ENCODE assay signal across 22 mouse cellular contexts in the genomic region with DNA sequence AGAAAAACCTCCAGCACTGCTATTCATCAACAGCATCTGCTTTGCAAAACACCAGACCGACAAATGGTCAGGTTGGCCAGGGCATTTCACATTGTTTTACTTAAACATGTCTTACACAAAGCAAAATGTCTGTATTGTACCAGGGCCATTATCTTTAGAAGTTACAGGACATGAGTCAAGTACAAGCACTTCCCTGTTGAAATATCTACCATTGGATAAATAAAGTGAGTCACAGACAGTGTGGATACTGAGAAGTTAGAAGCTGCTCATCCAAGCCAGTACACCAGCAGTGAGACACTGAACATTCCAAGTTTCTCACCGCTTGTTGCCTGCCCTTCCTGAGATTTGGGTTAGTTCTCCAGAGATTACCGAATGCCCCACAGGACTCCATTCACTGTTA.
DNase-seq lines count a peak whose midpoint lies in the region; ATAC-seq and TF ChIP-seq lines count a peak whose summit lies in the region.
"Had no signal": no experiment of that assay in that cellular context is flagged by ENCODE, and none has a peak within 500 bp of the region (broad histone marks: within the 10 kb centered on the region; RNA-seq: fewer than 3 reads in every experiment).

No protein-coding gene starts in this region.

- no peak for TF ChIP-seq EP300 in lung, postnatal 0 days (IDR thresholded peaks at IDR 0.05)

- DNase-seq in lung, postnatal 0 days (ENCODE audit: low spot score), result peak; percentile 6
- DNase-seq in lung, postnatal 10 days, result no peak
- peak; percentile 51 for DNase-seq in Muller cell, postnatal 12 days (ENCODE audit: inconsistent ontology term)
- no peak for DNase-seq in left cerebral cortex, adult 18-20 months (ENCODE audit: low spot score in 2 of 2)
- DNase-seq in left cerebral cortex, postnatal 14 days (ENCODE audit: low spot score in 2 of 2), result no peak
- DNase-seq: adrenal gland, adult 2 months; adrenal gland, postnatal 25 days; cerebellum, adult 11-12 months; cerebellum, adult 8-10 months; cerebellum, postnatal 10 days; forebrain, postnatal 0 days; gastrocnemius, adult 2 months; gastrocnemius, postnatal 14 days; heart, adult 2 months had no signal

- 76% methylated on average over 3 of the region's 3 CpGs for WGBS in lung, postnatal 0 days
- 95% methylated on average over 3 of the region's 3 CpGs for WGBS in midbrain, embryonic 15.5 days

- H3K4me1 ChIP-seq in lung, postnatal 0 days (ENCODE audit: insufficient read depth, low read depth, low read length), result no peaks in the 10 kb centered on the region
- peaks cover 7% of the 10 kb centered on the region; the same call in 1 of the 2 replicates for H3K4me1 ChIP-seq in embryonic fibroblast, embryonic 13.5 days (ENCODE audit: control insufficient read depth, insufficient read depth, low read length)
- 0 out of 2 replicates have a peak, but pooled peaks cover 3% of the 10 kb centered on the region for H3K4me1 ChIP-seq in midbrain, embryonic 15.5 days

- H3K4me3 ChIP-seq in lung, postnatal 0 days (ENCODE audit: low read depth, low read length), result no peak overlapping the region
- H3K4me3 ChIP-seq in embryonic fibroblast, embryonic 13.5 days (ENCODE audit: insufficient read depth, low read length), result no peak overlapping the region
- H3K4me3 ChIP-seq in midbrain, embryonic 15.5 days, result no peak overlapping the region
- H3K4me3 ChIP-seq: gastrocnemius, adult 2 months; heart, adult 2 months; hindbrain, embryonic 12.5 days; hindbrain, embryonic 15.5 days had no signal

- H3K9me3 ChIP-seq in lung, postnatal 0 days (ENCODE audit: low read length), result no peaks in the 10 kb centered on the region
- H3K9me3 ChIP-seq in midbrain, embryonic 15.5 days, result no peaks in the 10 kb centered on the region
- H3K9me3 ChIP-seq: G1E; hindbrain, embryonic 12.5 days; hindbrain, embryonic 15.5 days had no signal

- no peak for ATAC-seq in lung, postnatal 0 days
- no peak for ATAC-seq in midbrain, embryonic 15.5 days (replicated peaks)
- ATAC-seq: forebrain, embryonic 14.5 days; forebrain, postnatal 0 days had no signal

- H3K27ac ChIP-seq in lung, postnatal 0 days (ENCODE audit: low read length), result no peak overlapping the region
- H3K27ac ChIP-seq in embryonic fibroblast, embryonic 13.5 days (ENCODE audit: insufficient read depth, low read length), result peak overlapping the region; percentile 65
- H3K27ac ChIP-seq in midbrain, embryonic 15.5 days, result no peak overlapping the region
- H3K27ac ChIP-seq: gastrocnemius, adult 2 months; heart, adult 2 months; hindbrain, embryonic 12.5 days; hindbrain, embryonic 15.5 days had no signal

- no peak overlapping the region for H3K9ac ChIP-seq in lung, postnatal 0 days (replicated peaks; ENCODE audit: low read depth)
- H3K9ac ChIP-seq in midbrain, embryonic 15.5 days, result no peak overlapping the region
- H3K9ac ChIP-seq: forebrain, postnatal 0 days; hindbrain, embryonic 12.5 days; hindbrain, embryonic 15.5 days had no signal

- TF ChIP-seq POLR2A in embryonic fibroblast, embryonic 13.5 days (IDR thresholded peaks at IDR 0.05; ENCODE audit: low read depth, low read length), result no peak

- no peaks in the 10 kb centered on the region for H3K36me3 ChIP-seq in lung, postnatal 0 days (ENCODE audit: insufficient read depth, low read length)
- no peaks in the 10 kb centered on the region for H3K36me3 ChIP-seq in midbrain, embryonic 15.5 days (replicated peaks)
- H3K36me3 ChIP-seq: G1E; hindbrain, embryonic 12.5 days; hindbrain, embryonic 15.5 days had no signal

- no peak for TF ChIP-seq CTCF in lung, postnatal 0 days (IDR thresholded peaks at IDR 0.05)
- TF ChIP-seq CTCF in embryonic fibroblast, embryonic 13.5 days (IDR thresholded peaks at IDR 0.05; ENCODE audit: borderline replicate concordance, insufficient read depth, low read length), result no peak

- intact Hi-C loops in left cerebral cortex, postnatal 14 days (cut with DNase I), result no loop called here

- no peaks in the 10 kb centered on the region for H3K27me3 ChIP-seq in lung, postnatal 0 days (replicated peaks; ENCODE audit: insufficient read depth, low read length)
- H3K27me3 ChIP-seq in midbrain, embryonic 15.5 days (replicated peaks), result no peaks in the 10 kb centered on the region
- H3K27me3 ChIP-seq: CH12.LX; hindbrain, embryonic 12.5 days; hindbrain, embryonic 15.5 days had no signal

- H3K4me2 ChIP-seq in lung, postnatal 0 days (replicated peaks; ENCODE audit: low read depth, low read length), result no peak overlapping the region
- no peak overlapping the region for H3K4me2 ChIP-seq in midbrain, embryonic 15.5 days
- H3K4me2 ChIP-seq: heart, embryonic 11.5 days; hindbrain, embryonic 12.5 days; hindbrain, embryonic 15.5 days had no signal

Comparison
In these comparisons a context has a peak if more than half of its experiments do, and no peak if none do; other contexts are left out.
1. DNase-seq: peak in lung, postnatal 0 days (single experiment) and Muller cell, postnatal 12 days (single experiment); none in lung, postnatal 10 days (single experiment), left cerebral cortex, adult 18-20 months (0 of 2) and left cerebral cortex, postnatal 14 days (0 of 2).